Mouse (Mus musculus): ENCODE results near the gene Mapt. TPM values are rescaled to one million over a fixed set of nuclear protein-coding genes. Genes with fewer than 3 reads are reported as not detected.

The Mapt gene
- 673 and 700 TPM in 2 replicates for total RNA-seq (2014; rRNA removed)
- 1,369 and 1,377 TPM in 2 replicates for polyA plus RNA-seq (2015; fragmentation: Nextera tagmentation; extraction: Ambion mirVana)

- peak; percentile 82 for ATAC-seq (ENCODE audit: low FRiP score)
- WGBS: under 1% methylated on average over 69 of the region's 94 CpGs
- Histone ChIP-seq H3K27ac (ENCODE audit: low read depth, low read length) (peak within 1 kb of the TSS; percentile 99), H3K4me1 (ENCODE audit: insufficient read depth, low read length) (peaks cover 11% of the 10 kb centered on the region), H3K36me3 (ENCODE audit: insufficient read depth, low read length) (no peaks in the 10 kb centered on the region), H3K9ac (replicated peaks; ENCODE audit: low read length, poor library complexity, severe bottlenecking) (peak within 1 kb of the TSS; percentile 98), H3K27me3 (ENCODE audit: insufficient read depth, low read length) (no peaks in the 10 kb centered on the region), H3K4me2 (ENCODE audit: low read depth, low read length, poor library complexity, severe bottlenecking) (peak within 1 kb of the TSS; percentile 81), H3K9me3 (ENCODE audit: low read length) (no peaks in the 10 kb centered on the region), H3K4me3 (ENCODE audit: low read depth, low read length) (peak within 1 kb of the TSS; percentile 89)
- peak; percentile 93 for DNase-seq (ENCODE audit: low spot score)
- peak; percentile 87 for TF ChIP-seq CTCF (IDR thresholded peaks at IDR 0.05)
Measured at GRCm38 (mm10) chr11:104231041-104231911, at the start of gene Mapt. Gene Mapt (plus strand): TSS chr11:104231390.

DNA sequence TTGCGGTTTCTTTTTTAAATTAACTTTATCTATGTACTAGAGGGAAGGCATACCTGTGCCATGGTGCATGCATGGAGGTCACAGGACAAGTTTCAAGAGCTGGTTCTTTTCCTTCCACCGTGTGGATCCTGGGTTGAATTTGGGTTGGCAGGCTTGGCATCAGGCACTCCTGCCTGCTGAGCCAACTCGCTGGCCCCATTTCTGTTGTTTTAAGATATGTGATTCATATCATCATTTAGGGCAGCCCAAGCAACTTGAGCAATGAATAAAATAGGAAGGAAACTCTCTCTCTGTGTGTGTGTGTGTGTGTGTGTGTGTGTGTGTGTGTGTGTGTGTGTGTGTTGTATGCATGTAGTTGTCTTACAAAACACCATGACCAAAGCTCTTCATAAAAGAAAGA lies 49.0 kb upstream of the Mapt start:
- no peak for ATAC-seq (ENCODE audit: low FRiP score)
- H3K27ac ChIP-seq (ENCODE audit: low read depth, low read length): no peak overlapping the region
- WGBS: 87% methylated on average over 3 of the region's 3 CpGs

DNA sequence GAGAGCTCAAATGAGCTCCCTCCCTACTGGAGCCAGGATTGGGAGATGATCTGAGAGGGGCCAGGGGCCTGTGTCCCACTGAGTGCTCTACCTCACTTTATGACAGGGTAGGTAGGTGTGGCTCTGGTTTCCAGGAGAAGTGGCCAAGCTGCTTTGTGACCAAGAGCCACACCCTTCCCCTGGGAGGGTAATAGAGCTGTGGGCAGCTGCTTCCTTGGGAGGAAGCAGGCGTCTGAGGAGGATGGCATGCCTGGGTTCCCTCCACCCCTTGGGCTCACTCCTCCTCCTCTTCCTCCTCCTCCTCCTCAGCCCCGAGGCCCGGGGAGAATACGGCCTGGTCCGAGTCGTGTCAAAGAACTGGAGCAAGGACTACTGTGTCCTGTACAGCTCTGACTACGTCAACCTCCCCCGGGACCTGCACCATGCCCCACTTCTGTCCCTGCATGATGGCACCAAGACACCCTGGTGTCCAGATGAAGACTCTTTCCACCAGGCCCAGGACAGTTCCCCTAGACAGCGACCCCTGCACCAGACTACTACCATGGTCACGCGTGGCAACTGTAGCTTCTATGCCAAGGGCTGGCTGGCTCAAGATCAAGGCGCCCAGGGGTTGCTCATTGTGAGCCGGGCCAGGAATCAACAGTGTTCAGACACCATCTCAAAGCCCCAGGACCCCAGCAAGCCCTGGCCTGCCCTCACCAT lies 44.9 kb upstream of the Mapt start, which contains the start of gene Sppl2c:
Gene Sppl2c (plus strand): TSS at position 193 of the 702 bp plus-strand sequence.
- Histone ChIP-seq H3K4me2 (ENCODE audit: low read depth, low read length, poor library complexity, severe bottlenecking) (no peak within 1 kb of the TSS), H3K36me3 (ENCODE audit: insufficient read depth, low read length) (no peaks in the 10 kb centered on the region), H3K4me1 (ENCODE audit: insufficient read depth, low read length) (no peaks in the 10 kb centered on the region), H3K4me3 (ENCODE audit: low read depth, low read length) (no peak within 1 kb of the TSS), H3K27me3 (ENCODE audit: insufficient read depth, low read length) (no peaks in the 10 kb centered on the region), H3K9ac (replicated peaks; ENCODE audit: low read length, poor library complexity, severe bottlenecking) (no peak within 1 kb of the TSS), H3K27ac (ENCODE audit: low read depth, low read length) (no peak within 1 kb of the TSS), H3K9me3 (ENCODE audit: low read length) (no peaks in the 10 kb centered on the region)
- TF ChIP-seq CTCF (IDR thresholded peaks at IDR 0.05): no peak
- 83% methylated on average over 13 of the region's 13 CpGs for WGBS
- ATAC-seq (ENCODE audit: low FRiP score) (no peak), DNase-seq (ENCODE audit: low spot score) (no peak)

More for the DNA sequence above, 49.0 kb upstream of the Mapt start:
- Histone ChIP-seq H3K9ac (replicated peaks; ENCODE audit: low read length, poor library complexity, severe bottlenecking) (no peak overlapping the region), H3K36me3 (ENCODE audit: insufficient read depth, low read length) (no peaks in the 10 kb centered on the region), H3K27me3 (ENCODE audit: insufficient read depth, low read length) (no peaks in the 10 kb centered on the region), H3K4me2 (ENCODE audit: low read depth, low read length, poor library complexity, severe bottlenecking) (no peak overlapping the region), H3K4me1 (ENCODE audit: insufficient read depth, low read length) (no peaks in the 10 kb centered on the region), H3K4me3 (ENCODE audit: low read depth, low read length) (no peak overlapping the region), H3K9me3 (ENCODE audit: low read length) (no peaks in the 10 kb centered on the region)
- DNase-seq (ENCODE audit: low spot score): no peak
- TF ChIP-seq CTCF (IDR thresholded peaks at IDR 0.05): no peak

DNA sequence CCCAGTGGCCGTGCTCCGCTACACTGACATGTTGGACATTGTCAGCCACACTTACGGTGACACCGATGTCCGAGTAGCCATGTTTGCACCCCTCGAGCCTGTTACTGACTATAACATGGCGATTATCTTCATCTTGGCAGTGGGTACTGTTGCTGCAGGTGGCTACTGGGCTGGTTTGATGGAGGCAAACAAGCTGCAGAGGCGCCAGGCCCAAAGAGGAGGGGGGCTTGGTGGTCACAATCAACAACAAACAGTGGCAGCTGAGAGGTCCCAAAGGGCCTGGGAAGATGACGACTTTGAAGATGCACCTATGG lies 44.4 kb upstream of the Mapt start:
- ATAC-seq (ENCODE audit: low FRiP score): no peak
- H3K4me1 ChIP-seq (ENCODE audit: insufficient read depth, low read length): no peaks in the 10 kb centered on the region
- no peak overlapping the region for H3K9ac ChIP-seq (replicated peaks; ENCODE audit: low read length, poor library complexity, severe bottlenecking)
- H3K36me3 ChIP-seq (ENCODE audit: insufficient read depth, low read length): no peaks in the 10 kb centered on the region
- TF ChIP-seq CTCF (IDR thresholded peaks at IDR 0.05): no peak
- DNase-seq (ENCODE audit: low spot score): no peak
- no peak overlapping the region for H3K4me3 ChIP-seq (ENCODE audit: low read depth, low read length)
- H3K4me2 ChIP-seq (ENCODE audit: low read depth, low read length, poor library complexity, severe bottlenecking): no peak overlapping the region
- WGBS: 90% methylated on average over 9 of the region's 9 CpGs
- no peak overlapping the region for H3K27ac ChIP-seq (ENCODE audit: low read depth, low read length)
- no peaks in the 10 kb centered on the region for H3K27me3 ChIP-seq (ENCODE audit: insufficient read depth, low read length)
- H3K9me3 ChIP-seq (ENCODE audit: low read length): no peaks in the 10 kb centered on the region

DNA sequence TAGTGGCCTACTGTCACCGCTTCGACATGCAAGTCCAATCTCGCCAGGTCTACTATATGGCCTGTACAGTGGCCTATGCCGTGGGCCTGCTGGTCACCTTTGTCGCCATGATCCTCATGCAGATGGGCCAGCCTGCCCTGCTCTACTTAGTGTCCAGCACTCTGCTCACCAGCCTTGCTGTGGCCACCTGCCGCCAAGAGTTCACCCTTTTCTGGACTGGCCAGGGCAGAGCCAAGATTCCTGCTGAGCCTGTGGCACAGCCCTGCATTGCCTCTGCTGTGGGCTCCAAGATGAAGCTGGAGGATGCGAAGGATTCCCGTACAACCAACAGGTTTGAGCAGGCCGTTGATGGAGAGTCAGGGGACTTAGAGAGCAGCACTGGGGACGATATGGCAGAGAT lies 43.4 kb upstream of the Mapt start:
- H3K4me2 ChIP-seq (ENCODE audit: low read depth, low read length, poor library complexity, severe bottlenecking): no peak overlapping the region
- TF ChIP-seq CTCF (IDR thresholded peaks at IDR 0.05): no peak
- no peaks in the 10 kb centered on the region for H3K4me1 ChIP-seq (ENCODE audit: insufficient read depth, low read length)
- H3K4me3 ChIP-seq (ENCODE audit: low read depth, low read length): no peak overlapping the region
- no peaks in the 10 kb centered on the region for H3K27me3 ChIP-seq (ENCODE audit: insufficient read depth, low read length)
- ATAC-seq (ENCODE audit: low FRiP score) (no peak), DNase-seq (ENCODE audit: low spot score) (no peak)
- no peak overlapping the region for H3K27ac ChIP-seq (ENCODE audit: low read depth, low read length)
- 94% methylated on average over 10 of the region's 10 CpGs for WGBS
- no peaks in the 10 kb centered on the region for H3K9me3 ChIP-seq (ENCODE audit: low read length)
- no peak overlapping the region for H3K9ac ChIP-seq (replicated peaks; ENCODE audit: low read length, poor library complexity, severe bottlenecking)
- H3K36me3 ChIP-seq (ENCODE audit: insufficient read depth, low read length): no peaks in the 10 kb centered on the region

DNA sequence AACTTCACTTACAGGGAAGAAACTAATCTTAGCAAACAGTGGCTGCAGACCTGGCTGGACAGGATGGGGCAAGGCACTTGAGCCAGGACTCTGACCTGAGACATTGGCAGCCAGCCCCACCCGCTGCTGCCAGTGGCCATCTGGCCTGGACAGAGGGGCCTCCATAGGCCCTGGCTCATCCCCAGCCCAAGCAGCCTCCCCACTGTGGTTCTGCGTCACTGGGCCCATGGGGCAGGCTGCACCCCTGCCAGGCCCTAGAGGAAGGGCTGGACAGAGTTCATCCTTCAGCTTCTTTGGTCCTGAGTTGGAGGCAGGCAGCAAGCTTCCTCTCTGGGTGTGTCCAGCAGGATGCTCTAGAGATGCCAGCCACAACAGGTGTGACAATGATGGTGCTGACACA lies 41.2 kb upstream of the Mapt start:
- no peak overlapping the region for H3K4me2 ChIP-seq (ENCODE audit: low read depth, low read length, poor library complexity, severe bottlenecking)
- no peaks in the 10 kb centered on the region for H3K27me3 ChIP-seq (ENCODE audit: insufficient read depth, low read length)
- H3K4me1 ChIP-seq (ENCODE audit: insufficient read depth, low read length): no peaks in the 10 kb centered on the region
- no peak for DNase-seq (ENCODE audit: low spot score)
- ATAC-seq (ENCODE audit: low FRiP score): no peak
- H3K9ac ChIP-seq (replicated peaks; ENCODE audit: low read length, poor library complexity, severe bottlenecking): no peak overlapping the region
- H3K4me3 ChIP-seq (ENCODE audit: low read depth, low read length): no peak overlapping the region
- 73% methylated on average over 2 of the region's 2 CpGs for WGBS
- no peaks in the 10 kb centered on the region for H3K9me3 ChIP-seq (ENCODE audit: low read length)
- TF ChIP-seq CTCF (IDR thresholded peaks at IDR 0.05): no peak
- no peaks in the 10 kb centered on the region for H3K36me3 ChIP-seq (ENCODE audit: insufficient read depth, low read length)
- no peak overlapping the region for H3K27ac ChIP-seq (ENCODE audit: low read depth, low read length)

Data from midbrain, postnatal 0 days (tissue).